Mouse (Mus musculus) erythroid progenitor cell, adult 5-6 weeks (primary cell): Measurements from ENCODE around the gene Zfp493. TPM values are rescaled to one million over a fixed set of nuclear protein-coding genes. Genes with fewer than 3 reads are reported as not detected.

Experiments
- total RNA-seq, 2 experiments: library from RNA; stranded (forward) in 1 of 2; stranded (reverse) in 1 of 2; fragments of 150-400 nt in 1 of 2; fragments of 186-747, 209-891 nt in 1 of 2; gene quantifications; 2 replicates each; pipeline versions ENCODE4 v1.2.3 to v1.2.4; 2015 to 2017; ENCODE audit warnings: low replicate concordance in 2 of 2

Gene Zfp493
- total RNA-seq, 2 experiments from 2014 or later: 0.76 TPM; not detected in 1

Other genes with a start within 250 kb of the Zfp493 start
- 5.8 and 9.2 TPM in 2 replicates for gene Zfp748, start 225.9 kb upstream of the Zfp493 start, total RNA-seq (2015; ENCODE audit: low replicate concordance)
- 4.2 and 7.1 TPM in 2 replicates for gene Zfp748, start 225.9 kb upstream of the Zfp493 start, total RNA-seq (2017; ENCODE audit: low replicate concordance)
- 4.2 and 6.5 TPM in 2 replicates for gene Zfp729b, start 170.0 kb upstream of the Zfp493 start, total RNA-seq (2015; ENCODE audit: low replicate concordance)
- gene Zfp729b, start 170.0 kb upstream of the Zfp493 start, total RNA-seq (2017; ENCODE audit: low replicate concordance): 3.0 and 5.1 TPM in 2 replicates
- not detected in 2 replicates for gene Gm49345, start 141.9 kb upstream of the Zfp493 start, total RNA-seq (2015; ENCODE audit: low replicate concordance)
- gene Gm49345, start 141.9 kb upstream of the Zfp493 start, total RNA-seq (2017; ENCODE audit: low replicate concordance): 0.13 TPM in 1 of 2 replicates, not detected in the other
- gene Zfp729a, start 141.9 kb upstream of the Zfp493 start, total RNA-seq (2015; ENCODE audit: low replicate concordance): 1.3 and 4.3 TPM in 2 replicates
- gene Zfp729a, start 141.9 kb upstream of the Zfp493 start, total RNA-seq (2017; ENCODE audit: low replicate concordance): 1.2 and 6.0 TPM in 2 replicates
- 1.3 and 7.2 TPM in 2 replicates for gene Zfp738, start 92.6 kb upstream of the Zfp493 start, total RNA-seq (2015; ENCODE audit: low replicate concordance)
- gene Zfp738, start 92.6 kb upstream of the Zfp493 start, total RNA-seq (2017; ENCODE audit: low replicate concordance): 1.1 and 1.4 TPM in 2 replicates
- 0.42 and 4.7 TPM in 2 replicates for gene Zfp65, start 50.5 kb upstream of the Zfp493 start, total RNA-seq (2015; ENCODE audit: low replicate concordance)
- gene Zfp65, start 50.5 kb upstream of the Zfp493 start, total RNA-seq (2017; ENCODE audit: low replicate concordance): 0.39 and 1.6 TPM in 2 replicates
- 4.2 and 4.3 TPM in 2 replicates for gene Zfp85, start 24.5 kb upstream of the Zfp493 start, total RNA-seq (2015; ENCODE audit: low replicate concordance)
- 0.23 TPM in 1 of 2 replicates, not detected in the other for gene Zfp85, start 24.5 kb upstream of the Zfp493 start, total RNA-seq (2017; ENCODE audit: low replicate concordance)
- gene Zfp273, start 34.0 kb downstream of the Zfp493 start, total RNA-seq (2015; ENCODE audit: low replicate concordance): 1.8 and 11.3 TPM in 2 replicates
- gene Zfp273, start 34.0 kb downstream of the Zfp493 start, total RNA-seq (2017; ENCODE audit: low replicate concordance): 2.2 TPM in 1 of 2 replicates, not detected in the other
- gene Gm10037, start 51.4 kb downstream of the Zfp493 start, total RNA-seq (2015; ENCODE audit: low replicate concordance): not detected in 2 replicates
- not detected in 2 replicates for gene Gm10037, start 51.4 kb downstream of the Zfp493 start, total RNA-seq (2017; ENCODE audit: low replicate concordance)
- not detected in 2 replicates for gene BC048507, start 83.6 kb downstream of the Zfp493 start, total RNA-seq (2015; ENCODE audit: low replicate concordance)
- gene BC048507, start 83.6 kb downstream of the Zfp493 start, total RNA-seq (2017; ENCODE audit: low replicate concordance): not detected in 2 replicates